Mouse (Mus musculus): ENCODE data around the gene Rere.
"Not testable (repeated sequence)": the region's sequence is repeated elsewhere in the genome, so short reads cannot be mapped to it uniquely, and the experiment has no call there.

The Rere gene

DNA sequence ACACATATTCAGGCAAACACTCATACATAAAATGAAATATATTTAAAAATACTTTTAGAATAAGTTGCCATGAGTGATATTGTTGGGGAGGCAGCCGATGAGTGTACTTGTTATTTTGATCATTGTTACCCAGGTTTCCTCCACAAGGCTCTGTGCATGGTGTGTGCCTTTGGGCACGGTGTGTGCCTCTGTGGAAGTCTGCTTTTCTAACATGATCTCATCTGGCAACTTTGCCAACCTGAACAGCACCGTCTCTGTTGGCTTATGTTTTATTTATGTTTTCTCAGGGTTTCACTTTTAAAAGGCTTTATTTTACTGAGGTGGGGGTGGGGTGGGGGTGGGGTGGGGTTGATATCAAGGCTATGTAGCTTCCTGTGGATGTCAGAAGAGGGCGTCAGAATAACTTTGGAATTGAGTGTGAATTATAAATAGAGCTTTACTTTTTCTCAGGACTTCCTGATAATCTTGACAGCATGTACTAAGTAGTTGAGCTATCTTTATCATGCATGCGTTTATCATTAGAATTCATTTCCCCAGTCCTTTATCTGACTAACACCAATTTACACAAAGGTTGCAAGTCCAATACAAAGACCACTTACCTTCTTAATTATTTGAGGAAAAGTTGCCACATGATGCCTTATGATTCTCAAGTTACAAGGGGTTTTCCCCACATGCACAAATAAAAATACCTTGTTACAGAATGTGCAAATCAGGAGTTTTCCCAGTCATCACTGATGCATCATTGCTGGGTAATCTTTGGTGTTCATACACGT lies 177.8 kb downstream of the Rere start:
- DNase-seq (ENCODE audit: low read depth in 2 of 2, low spot score in 2 of 2): no peak

DNA sequence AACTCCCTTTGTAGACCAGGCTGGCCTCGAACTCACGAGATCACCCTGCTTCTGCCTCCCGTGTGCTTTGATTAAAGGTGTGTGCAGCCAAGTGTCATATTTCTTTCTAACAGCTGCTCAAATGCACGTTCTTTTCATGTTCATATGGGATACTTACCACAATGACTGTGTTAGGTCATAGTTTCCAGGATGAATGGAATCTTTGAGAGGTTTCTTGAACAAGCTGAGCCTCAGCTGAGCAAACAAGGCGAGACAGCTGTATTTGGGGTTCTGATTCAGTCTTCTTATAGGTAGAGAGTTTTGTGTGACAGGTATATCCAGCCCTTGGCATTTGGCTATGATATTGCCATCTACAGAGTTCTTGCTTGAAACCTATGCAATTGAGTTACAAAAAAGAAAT lies 179.0 kb downstream of the Rere start:
- no peak for DNase-seq (ENCODE audit: low read depth in 2 of 2, low spot score in 2 of 2)

DNA sequence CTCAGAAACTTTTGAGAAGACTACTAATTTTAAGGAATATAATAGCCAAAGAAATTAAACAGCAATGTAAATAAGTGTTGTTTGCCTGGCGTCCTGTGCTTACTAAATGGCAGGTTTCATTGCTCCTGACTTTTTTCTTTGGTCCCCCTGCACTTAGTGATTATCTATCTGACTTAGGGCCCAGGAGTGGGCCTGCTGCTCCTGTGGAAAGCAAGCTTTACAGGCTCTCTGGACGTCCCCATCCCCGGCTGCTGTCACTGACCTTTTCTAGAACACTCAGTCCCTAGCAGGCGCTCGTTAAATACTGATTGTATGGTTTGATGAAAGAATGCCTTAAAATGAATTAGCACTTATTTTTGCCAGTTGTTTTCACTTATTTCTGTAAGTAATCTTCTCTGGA lies 179.6 kb downstream of the Rere start:
- no peak for DNase-seq (ENCODE audit: low read depth in 2 of 2, low spot score in 2 of 2)

DNA sequence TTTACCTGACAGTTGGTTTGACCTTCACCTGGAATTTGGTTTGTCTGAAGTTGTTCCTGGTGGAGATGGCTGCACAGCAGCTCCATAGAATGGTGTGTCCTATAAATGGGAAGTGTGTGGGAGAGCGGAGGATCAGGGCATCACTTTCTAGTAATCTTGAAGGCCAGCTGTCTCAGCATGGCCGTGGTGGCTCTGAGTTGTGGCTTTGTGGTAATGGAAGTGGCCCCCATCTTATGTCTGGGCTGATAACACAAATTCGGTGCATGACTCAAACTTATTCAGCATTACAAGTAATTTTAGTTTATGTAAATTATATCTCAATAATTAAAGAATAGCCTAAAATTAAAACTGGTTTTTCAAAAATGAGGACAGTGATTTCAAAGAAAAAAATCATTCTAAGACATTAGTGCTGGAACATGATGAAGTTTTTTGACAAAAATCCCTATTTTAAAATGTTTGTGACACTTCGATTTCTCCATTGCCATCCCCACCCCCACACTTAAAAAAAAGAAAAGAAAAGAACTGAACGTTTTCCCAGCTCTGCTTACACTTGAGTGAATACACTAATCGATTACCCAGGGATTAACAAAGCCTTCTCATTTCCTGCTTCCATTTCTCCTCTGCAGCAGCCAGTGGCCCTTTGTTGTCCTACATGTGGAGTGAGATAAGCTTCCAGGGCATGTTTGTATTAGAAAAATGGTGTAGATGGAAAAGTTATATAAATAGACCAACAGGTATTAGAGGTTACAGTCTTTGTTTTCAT lies 180.2 kb downstream of the Rere start:
- no peak for DNase-seq (ENCODE audit: low read depth in 2 of 2, low spot score in 2 of 2)

DNA sequence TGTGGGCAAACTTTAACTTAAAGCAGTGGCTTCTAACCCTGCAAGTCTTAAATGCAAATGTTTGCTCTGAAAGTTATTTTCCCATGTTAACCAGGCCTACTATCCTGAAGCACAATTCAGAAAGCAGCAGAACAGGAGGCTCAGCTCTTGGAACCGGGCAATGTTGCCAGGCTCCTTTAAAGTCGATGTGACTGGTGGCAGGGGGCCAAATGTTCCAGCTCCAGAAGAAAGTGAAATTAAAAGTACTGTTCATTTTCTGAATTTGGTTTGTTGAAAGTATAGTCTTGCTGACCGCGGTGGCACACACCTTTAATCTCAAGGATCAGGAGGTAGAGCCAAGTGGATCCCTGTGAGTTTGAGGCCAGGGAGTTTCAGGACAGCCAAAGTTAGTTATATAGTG lies 180.9 kb downstream of the Rere start:
- DNase-seq (ENCODE audit: low read depth in 2 of 2, low spot score in 2 of 2): no peak

DNA sequence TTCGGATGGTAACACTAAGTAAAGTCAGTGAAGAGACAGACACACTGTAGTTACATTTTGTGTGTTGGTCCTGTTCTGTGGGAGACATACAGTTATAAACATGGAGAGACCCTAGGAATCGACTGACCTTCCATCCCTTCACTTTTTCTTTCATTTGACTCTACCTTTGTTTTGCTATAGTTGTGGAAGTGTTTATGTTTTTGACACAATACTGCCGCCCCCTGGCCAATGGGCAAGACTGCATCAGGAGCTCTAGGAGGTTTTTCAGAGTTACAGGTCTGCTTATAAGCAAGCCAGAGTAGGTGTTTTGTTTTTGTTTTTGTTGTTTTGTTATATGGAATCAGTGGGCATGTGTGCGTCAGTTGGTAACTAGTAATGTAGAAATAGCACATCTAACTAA lies 184.3 kb downstream of the Rere start:
- DNase-seq (ENCODE audit: low read depth in 2 of 2, low spot score in 2 of 2): peak; percentile 49 to 68

DNA sequence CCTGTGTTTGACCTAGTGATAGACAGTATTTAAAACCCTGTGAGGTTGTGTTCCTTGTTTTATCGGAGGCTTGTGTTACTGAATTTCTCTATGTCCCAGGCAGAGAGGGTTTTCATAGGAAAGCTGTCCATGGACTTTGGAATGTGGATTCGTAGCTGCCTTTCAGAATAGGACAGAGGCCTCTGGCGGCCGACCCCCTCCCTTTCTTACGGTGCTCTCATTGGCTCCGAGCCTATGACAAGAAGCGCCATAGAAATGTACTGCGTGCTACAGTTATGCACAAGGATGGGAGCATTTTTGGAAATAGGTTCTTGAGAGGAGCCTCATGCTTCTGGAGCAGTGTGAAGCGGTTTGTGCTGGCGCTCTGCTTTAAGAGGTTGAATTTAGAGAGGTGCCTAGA lies 187.8 kb downstream of the Rere start:
- DNase-seq (ENCODE audit: low read depth in 2 of 2, low spot score in 2 of 2): no peak

DNA sequence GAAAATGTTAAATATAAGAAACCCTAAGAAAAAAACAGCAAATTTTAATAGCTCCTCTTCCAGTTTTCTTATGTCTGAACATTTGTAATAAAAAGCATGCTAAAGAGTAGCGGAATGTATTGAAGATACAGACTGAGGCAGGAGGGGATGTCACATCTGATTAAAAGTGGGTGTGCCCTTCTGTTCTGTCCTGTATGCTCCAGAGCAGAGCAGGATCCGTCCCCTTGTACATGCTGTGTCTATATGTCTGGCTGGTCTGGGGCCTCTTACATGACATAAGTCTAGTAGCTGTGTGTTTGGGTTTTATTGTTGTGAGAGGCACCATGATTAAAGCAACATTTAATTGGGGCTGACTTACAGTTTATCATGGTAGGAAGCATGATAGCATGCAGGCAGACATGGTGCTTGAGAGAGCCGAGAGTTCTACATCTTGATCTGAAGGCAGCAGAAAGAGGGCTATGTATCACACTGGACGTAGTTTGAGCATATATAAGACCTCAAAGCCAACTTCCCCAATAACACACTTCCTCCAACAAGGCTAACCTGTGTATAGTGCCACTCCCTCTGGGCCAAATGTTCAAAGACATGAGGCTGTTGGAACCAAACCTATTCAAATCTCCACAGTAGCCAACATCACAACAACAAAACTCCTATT lies 189.4 kb downstream of the Rere start:
- DNase-seq (ENCODE audit: low read depth in 2 of 2, low spot score in 2 of 2): no peak

DNA sequence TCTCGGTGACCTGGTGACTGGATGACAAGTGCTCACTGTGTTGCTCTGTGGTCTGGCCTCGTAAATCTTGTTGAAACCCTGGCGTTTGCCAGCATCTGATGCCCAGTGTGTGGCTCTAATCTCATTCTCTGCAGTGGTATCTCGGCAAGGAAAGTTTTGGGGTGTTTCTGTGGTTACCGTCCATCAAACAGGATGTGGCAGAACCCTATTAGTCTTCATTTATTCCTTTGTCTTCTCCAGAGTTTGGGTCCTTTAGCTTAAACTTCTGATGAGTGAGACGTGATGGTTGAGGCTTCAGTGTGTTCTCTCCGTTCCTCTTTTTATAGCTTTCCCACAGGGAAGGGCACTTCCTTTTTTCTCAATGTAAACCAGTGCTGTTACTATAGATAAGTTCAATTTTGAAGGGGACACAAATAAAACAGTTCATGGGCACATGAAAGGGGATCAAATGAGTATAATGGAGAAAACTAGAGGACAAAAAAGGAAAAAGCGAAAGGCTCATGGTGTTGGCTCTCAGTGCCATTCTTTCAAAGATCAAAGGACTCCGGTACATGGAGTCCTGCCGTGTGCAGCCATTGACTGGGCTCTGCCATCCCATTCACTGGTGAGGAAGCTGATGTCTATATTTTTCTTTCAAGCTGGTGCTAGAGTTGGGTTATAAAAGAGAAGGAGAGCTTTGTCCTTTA lies 191.4 kb downstream of the Rere start:
- no peak for DNase-seq (ENCODE audit: low read depth in 2 of 2, low spot score in 2 of 2)

DNA sequence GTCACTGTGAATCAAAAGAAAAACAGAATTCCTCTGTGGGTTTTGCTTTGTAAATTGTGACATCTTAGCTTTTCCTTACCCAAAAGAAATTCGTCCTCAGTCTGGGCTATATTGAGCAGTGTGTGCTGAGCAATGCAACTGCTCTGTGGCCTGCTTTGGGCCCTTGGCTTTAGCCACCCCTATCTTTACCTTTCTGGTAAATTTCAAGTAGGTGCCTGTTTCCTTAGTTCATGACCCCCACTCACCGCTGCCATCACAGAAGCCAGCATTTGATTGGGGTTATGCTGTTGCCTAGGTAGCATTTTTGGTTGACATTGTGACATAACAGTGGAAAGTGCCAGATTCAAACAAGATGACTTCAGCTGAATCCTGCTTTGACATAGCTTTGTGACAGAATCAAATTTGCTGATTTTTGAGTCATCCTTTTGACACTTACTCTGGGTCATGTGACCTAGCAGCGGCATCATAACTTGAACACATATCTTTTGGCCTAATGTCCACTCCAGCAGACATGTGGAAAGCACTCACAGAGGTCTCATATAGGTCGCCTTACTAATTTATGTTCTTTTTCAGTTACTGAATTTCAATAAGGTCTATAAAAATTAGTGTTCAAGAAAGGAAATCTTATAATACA lies 192.1 kb downstream of the Rere start:
- no peak for DNase-seq (ENCODE audit: low read depth in 2 of 2, low spot score in 2 of 2)

DNA sequence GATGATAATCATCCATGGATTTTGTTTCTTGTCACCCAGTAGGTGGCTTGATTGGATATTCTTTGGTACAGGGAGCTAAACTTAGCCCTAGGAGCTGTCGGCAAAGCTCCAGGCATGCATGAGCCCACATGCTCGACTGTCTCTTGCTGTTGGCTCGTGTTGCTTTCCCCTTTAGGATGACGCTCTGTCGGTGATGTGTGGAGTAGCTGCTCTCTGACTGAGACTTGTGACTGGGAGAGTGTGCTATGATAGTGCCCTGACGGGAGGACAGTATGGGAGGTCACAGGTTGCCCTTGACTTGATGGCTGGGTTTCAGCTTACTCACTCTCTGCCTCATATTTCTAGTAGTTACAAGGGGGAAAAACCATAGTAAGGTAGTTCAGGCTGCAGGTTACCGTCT lies 192.6 kb downstream of the Rere start:
- DNase-seq (ENCODE audit: low read depth in 2 of 2, low spot score in 2 of 2): no peak

DNA sequence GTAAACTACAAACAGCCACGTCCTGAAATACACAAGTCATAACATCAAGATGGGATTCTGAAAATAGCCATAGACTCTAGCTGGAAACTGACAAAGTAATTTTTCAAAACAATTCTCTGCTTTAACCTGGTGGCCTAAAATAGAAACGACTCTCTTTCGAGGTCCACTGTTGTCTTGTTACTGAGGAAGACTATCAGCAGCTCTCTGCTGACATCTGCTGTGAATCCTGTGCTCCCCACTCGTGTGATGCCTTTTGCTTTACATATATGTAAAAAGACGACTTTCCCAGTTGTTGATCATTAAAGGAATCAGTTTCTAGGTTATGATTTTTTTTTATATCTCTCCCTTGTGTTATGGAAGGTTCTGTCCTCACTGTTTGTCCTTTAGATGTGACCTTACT lies 194.8 kb downstream of the Rere start:
- DNase-seq (ENCODE audit: low read depth in 2 of 2, low spot score in 2 of 2): no peak

DNA sequence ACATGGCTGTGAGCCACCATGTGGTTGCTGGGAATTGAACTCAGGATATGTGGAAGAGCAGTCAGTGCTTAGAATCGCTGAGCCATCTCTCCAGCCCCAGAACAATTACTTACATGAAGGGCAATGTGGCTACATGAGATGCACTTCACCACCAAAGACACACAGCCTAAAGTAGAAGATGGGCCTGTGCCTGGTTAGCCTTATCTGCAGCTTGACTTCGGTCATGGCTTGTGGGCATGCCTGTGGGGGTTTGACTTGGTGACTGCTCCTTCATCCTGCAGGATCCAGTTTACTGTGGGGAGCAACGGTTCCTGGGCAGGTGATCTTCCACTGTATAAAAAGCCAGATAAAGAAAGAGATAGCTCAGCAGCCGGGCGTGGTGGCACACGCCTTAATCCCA lies 196.6 kb downstream of the Rere start:
- no peak for DNase-seq (ENCODE audit: low read depth in 2 of 2, low spot score in 2 of 2)

DNA sequence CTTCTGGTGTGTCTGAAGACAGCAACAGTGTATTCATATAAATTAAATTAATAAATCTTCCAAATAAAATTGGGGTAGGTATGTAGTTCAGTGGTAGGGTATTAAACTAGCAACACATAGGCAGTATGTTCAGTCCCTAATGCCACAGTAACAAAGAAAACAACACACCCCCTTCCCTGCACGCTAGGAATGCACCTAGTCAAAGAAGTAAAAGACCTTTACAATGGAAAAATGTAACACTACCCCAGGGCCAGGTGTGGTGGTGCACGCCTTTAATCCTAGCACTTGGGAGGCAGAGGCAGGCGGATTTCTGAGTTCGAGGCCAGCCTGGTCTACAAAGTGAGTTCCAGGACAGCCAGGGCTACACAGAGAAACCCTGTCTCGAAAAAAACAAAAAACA lies 201.6 kb downstream of the Rere start:
- DNase-seq (ENCODE audit: low read depth in 2 of 2, low spot score in 2 of 2): not testable (repeated sequence)

DNA sequence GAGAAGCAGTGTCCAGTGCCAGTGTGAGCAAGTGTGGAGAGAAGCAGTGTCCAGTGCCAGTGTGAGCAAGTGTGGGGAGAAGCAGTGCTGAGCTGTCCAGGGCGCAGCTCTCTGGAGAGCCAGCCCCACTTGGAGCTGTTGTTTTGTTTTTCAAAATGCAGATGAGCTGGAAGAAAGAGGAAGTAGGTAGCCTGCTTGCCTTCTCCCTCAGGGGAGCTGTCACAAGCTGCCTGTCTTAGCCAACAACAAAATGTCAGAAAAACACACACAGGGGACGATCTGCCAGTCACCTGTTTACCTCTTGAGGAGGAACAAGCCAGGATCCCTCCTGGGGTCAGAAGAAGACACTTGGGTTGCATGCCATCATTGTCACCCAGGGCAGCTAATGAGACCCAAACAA lies 204.7 kb downstream of the Rere start:
- DNase-seq (ENCODE audit: low read depth in 2 of 2, low spot score in 2 of 2): no peak

DNA sequence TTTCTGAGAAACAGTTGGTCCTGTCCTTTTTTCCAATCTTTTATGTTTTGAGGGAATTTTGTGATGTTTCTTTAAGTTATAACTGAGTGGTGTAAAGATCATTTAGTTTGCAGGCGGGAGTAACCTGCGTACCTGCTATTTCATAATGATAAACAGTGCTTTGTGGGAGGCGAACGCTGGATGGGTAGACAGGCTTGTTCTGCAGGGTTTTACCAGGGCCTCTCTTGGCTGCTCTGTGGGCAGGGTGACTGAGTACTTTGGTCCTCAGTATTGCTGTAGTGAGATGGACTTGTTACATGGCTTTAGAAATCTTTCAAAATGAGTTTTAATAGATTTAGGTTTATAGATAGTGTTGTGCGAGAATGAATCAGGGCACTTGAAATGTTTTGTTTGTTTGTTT lies 205.7 kb downstream of the Rere start:
- no peak for DNase-seq (ENCODE audit: low read depth in 2 of 2, low spot score in 2 of 2)

DNA sequence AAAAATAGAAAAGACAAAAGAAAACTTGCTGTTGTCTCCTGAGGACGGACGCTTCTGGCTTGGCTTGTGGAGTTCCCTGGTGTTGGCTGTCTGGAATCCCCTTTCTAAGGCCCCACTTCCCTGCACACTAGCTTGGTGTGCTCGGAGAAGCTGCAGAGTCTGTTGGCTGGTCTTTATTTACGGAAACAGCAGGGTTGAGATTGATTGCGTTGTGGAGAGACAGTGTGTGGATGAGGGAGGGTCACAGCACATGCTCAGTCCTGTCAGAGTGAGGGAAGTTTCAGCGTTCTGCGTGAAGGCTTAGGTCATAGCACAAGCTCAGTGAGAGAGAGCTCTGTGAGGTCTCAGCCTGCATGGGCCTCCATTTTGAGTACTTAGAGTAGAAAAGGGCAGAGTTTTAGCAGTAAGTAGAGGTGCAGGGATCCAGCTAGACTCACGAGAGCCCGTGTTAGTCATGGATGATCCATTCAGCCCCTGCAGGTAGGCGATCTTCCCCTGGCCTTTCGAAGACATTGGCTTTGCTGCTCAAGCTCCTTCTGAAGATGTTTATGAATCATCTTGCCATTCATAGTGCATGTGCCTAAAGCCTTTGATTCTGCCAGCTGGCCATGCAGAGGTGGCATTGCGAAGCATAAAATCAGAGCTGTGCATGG lies 206.8 kb downstream of the Rere start:
- DNase-seq (ENCODE audit: low read depth in 2 of 2, low spot score in 2 of 2): peak in 1 of 2 experiments; percentile 6

DNA sequence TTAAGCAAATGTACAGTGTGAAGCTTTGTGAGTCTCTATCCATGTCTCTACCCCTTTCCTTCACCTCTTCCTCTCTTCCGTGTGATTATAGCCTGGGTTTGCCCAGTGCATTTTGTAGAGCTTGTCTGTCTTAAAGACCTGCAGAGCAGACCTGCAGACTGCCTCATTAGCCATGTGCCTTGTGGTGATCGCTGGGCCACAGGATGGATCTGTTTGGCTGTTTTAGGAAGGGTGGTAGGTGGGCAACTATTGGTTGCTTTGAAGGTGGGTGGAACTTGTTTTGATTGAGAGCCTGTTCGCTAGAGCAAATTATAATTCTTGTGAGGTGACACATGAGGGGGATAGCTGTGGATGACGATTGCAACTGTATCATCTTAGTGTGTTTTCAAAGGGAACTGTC lies 207.3 kb downstream of the Rere start:
- no peak for DNase-seq (ENCODE audit: low read depth in 2 of 2, low spot score in 2 of 2)

DNA sequence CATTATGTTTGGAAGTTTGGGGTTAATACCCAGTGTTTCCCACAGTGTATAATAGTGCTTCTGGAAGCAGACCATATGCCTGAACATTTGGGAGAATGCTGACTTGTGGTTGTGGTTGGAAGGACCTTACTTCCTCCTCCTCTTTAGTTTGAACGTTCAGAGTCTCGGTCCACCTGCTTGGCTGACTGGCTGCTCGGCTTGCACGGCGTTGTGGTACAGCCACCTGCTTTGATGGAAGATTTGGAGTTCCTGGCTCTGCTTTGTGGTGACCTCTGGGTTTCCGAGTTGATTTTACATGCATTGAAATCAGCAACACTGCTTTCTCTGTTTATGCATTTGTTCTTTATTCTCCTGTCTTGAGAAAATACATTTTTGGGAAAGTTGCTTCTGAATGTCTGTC lies 208.6 kb downstream of the Rere start:
- DNase-seq (ENCODE audit: low read depth in 2 of 2, low spot score in 2 of 2): peak in 1 of 2 experiments; percentile 6

DNA sequence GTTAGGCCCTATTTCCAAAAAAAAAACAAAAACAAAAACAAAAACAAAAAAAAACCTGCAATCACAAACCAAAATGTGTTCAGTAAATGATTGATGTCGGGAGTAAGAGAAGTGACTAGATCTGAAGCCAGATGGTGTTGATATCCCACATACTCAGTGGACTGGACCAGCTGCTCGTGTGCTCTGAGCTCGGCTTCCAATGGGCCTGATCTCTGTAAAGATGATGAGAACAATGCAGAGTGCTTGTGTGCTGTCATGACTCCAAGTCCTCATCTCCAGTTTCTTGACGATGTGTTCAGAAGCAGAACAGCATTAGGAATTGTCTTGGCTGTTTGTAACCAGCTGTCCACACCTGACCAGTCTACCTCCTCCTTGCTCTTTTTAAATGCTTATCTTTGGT lies 210.3 kb downstream of the Rere start:
- DNase-seq (ENCODE audit: low read depth in 2 of 2, low spot score in 2 of 2): no peak

Data from CD8-positive naive resting alpha-beta T cell, adult 2 months (primary cell).